Mouse (Mus musculus) lung, adult 18-20 months (tissue): ENCODE measurements at regions not wholly inside any gene's neighbourhood (a gene's known extent, or its start where the extent isn't known, plus 50 kb on each side); places are given as distances from the start of the nearest gene placed in this dataset.

ENCODE experiments used
- DNase-seq, 2 experiments: peaks; one replicate each; pipeline ENCODE4 v3.0.0; 2022; ENCODE audit warnings: mixed read lengths in 2 of 2

DNA sequence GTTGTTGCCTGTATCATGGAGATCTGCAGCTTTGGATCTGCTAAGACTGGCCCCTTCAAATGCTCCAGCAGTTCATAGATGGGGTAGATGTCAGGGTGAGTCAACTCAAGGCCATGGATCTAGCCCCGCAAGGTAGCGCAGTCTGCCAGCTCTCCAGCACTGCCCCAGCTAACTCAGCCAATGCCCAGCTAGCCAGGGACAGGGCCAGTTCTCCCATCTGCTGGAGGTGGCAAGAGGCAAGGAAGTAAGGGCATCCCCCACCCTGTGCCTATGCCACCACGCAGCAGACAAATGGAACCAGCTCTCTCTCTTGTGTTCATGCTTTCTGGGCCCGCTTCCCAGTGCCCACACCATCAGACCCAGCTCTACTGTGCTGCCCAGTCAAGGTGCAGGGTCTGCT lies 102.5 kb downstream of the Foxb1 start:
- no peak for DNase-seq

DNA sequence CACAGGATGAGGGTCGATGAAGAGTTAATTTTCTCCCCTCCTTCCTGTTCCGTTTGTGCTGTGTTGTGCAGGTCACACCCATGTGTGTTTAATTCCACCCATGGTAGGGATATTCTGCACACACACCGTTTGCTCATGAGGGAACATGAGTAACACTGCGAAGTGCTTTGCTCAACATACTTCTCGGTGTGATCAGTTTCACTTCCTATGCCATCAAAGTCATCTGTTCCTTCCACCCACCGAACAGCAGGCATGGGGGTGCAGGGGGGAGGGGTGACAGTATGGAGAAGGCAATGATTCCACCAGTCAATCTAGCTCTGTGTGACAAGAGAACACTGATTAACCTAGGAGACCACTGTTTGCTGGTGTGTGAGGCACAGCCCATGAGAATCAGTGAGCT lies 104.7 kb downstream of the Foxb1 start:
- no peak for DNase-seq

DNA sequence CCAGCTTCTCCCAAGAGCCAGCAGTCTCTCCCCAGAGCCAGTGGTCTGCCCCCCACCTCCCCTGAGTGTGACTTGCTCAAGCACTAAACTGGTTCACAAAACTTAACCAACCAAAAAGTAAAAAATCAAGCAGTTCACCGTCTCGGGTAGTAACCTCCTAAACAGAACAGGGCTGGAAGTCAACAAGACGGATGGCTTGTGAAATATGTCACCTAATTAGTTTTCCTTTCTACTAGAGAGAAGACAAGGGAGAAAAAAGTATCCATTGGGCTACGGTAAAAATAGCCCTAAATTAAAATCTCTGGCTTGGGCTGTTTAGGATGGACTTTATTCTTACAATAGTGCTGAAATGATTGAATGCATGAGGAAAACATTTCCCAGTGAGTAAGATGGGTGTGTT lies 108.6 kb downstream of the Foxb1 start:
- no peak for DNase-seq

DNA sequence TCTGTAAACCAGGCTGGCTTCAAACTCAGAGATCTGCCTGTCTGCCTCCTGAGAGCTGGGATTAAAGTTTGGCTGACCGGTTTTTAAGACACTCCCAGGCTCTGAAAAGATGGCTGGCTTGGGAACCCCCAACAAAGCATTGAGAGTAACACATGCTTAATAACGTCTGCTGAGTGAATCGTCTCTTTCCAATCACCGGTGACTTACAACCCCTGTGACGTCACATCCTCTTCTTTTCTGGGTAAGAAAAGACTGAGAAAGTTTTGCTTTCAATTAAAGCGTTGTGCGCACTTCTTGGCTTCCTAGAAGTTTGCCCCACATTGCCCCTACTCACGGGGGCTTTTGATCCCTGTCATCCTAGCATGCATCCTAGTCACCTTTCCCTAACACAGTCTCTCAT lies 109.1 kb downstream of the Foxb1 start:
- no peak for DNase-seq

DNA sequence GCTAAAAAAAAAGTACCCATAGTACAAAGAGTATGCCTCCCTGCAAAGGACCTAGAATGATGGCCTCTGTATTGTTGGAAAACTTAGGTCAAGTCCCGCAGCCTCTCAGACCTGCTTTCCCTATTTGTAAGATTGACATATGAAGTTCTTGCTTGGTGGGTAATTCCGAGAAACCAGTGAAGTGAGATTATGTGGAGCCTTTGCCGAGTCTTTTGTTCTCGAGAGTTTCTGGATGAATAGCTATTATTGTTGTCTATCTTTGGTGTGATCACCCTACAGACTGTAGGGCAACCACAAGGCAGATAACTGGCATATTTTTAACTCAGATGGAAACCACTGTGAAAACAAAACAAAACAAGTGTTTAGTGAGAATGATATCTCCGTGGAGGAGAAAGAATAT lies 118.1 kb downstream of the Foxb1 start:
- DNase-seq, result no peak

DNA sequence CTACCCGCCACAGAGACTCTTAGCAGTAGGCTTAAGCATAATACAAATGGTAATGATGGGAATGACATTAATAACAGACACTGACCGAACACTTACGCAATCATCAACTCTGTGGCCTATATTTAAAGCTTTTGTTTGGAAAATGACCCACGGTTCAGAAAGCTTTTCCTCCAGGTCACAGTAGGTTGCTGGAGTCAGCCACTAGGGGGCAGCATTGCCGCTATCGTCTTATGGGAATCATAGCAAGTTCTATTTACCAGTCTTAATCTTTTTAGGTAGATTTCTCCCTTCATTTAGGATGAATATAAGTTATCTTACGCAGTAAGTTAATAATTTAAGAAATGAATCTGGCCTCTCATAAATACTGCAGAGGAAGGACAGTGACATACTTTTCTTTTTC lies 137.4 kb downstream of the Foxb1 start:
- peak; percentile 30 to 58 for DNase-seq

DNA sequence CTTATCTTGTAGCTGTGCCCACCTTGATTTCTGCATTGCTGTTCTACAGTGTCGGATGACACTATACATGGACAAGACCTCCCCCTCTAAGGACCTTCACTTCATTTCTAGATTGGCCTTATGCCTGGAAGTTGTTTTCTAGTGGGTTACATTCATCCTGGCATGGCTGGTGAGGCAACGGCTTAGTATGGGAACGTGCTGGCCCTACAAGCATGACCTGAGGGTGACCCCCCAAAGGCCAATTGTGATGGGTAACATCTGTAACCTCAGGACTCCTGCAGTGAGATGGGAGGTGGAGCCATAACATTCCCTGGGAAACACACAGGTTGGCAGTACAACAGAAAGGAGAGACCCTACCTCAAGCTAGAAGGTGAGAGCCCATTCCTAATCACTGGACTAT lies 139.7 kb downstream of the Foxb1 start:
- no peak for DNase-seq

DNA sequence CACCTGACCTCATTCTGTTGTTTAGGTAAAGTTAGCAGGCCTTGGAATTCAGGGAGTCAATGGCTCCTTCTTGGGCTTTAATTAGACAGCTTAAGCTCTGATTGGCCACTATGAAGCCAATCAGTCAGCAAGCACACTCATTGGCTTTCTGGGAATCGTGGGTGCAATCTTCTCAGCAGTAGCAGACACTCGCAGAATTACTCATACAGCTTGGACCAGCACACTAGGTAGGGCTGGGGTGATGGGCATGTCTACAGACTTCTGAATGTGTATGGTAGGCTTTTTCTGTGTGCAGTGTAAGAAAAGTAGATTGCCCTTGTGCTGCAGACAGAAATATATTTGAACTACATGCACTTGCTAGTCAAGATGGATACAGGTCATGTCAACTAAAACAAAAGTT lies 143.4 kb downstream of the Foxb1 start:
- no peak for DNase-seq

DNA sequence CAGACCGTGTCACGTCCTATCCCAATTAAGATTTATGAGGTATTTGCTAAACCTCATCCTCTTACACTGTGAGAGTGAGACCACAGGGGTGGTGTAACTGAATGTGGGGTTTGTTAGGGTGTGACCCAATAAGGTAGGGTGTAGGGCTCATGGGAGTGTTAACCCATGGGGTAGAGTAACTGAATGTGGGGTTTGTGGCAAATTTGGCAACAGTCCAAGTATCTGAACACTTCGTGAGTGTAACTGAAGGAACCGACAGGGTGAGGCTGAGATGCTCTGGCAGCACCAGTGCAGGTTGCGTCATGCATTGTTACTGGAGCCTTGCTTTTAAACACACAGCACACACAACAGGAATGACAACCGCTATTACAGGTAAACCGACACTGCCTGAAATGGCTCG lies 144.1 kb downstream of the Anxa2 start:
- DNase-seq, result no peak

DNA sequence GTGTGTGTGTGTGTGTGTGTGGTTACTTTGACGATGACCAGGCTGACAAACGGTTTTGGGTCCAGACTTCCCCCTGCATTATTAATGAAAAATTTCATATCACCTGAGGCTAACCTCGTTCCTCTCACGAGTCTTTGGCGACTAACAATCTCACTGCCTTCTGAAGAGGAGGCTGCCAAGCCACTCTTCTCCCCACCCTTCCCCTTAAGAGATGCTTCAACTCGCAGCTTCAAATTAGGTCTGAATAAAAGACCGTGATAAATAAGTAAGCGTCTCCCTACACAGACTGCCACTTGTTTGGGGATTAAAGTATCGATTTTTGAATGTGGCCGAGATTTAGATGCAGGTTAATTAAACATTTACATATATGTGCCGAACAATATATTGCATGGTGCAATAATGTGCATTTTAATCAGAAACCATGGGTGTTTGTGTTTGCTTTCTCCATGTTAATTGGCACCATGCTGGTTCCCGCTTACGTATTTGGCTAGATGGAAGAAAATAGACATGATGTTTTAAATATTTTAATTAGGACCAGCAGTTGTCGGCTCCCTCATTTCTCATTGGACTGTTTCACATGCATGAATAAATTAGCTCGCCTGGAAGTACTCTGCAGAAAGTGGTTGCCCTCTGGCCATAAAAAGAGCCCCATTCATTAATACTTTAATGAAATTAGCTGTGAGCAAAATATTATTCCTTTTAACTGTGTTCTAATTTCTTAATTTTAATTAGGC lies 139.1 kb downstream of the Anxa2 start:
- DNase-seq, result no peak

DNA sequence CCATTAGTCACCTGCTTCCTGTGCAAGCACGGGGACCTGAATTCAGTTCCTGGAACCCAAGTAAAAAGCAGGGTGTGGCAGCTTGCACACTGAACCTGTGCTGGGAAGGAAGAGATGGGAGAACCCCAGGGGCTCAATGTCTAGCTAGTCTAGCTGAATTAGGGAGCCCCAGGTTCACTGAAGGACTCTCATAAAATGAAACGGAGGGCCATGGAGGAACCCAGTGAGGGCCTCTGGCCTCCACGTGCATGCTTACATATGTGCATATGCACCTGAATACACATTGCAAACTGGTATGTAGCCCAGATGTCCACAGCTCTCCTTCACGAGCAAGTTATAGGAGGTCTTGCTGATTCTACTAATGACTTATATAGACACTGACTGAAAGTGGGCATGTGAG lies 135.4 kb downstream of the Anxa2 start:
- no peak for DNase-seq

DNA sequence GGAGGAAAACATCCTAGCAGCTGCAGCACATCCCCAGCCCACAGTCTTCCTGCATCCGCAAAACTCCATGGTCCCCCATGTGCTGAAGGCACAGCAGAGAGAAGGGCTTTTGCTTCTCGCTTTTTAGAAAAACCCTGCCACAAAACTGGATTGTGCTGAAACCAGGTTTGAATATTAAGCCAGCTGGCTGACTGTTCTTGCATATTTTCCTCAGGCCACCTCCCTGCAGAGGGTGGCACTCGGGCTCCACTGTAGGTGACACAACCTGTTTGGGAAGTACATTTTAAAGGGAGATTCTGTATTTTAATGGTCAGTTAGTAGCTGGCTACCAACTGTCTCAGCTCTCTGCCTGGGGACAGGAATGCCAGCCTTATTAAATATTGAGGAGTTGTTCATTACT lies 133.7 kb downstream of the Anxa2 start:
- no peak for DNase-seq

DNA sequence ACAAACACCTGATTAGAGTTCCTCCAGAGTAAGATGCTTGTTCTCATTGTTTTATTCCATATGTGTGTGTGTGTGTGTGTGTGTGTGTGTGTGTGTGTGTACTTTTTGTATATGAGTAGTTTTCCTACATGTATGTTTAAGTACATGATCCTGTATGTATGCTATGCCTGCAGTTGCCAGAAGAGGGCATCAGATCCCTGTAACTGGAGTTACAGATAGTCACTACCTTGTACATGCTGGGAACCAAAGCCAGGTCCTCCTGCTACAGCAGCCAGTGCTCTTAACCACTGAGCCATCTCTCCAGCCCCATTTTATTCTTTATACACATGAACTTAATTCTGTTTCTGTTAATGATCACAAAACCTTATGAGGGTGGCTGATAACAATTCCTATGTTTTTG lies 127.8 kb downstream of the Anxa2 start:
- DNase-seq, result no peak

DNA sequence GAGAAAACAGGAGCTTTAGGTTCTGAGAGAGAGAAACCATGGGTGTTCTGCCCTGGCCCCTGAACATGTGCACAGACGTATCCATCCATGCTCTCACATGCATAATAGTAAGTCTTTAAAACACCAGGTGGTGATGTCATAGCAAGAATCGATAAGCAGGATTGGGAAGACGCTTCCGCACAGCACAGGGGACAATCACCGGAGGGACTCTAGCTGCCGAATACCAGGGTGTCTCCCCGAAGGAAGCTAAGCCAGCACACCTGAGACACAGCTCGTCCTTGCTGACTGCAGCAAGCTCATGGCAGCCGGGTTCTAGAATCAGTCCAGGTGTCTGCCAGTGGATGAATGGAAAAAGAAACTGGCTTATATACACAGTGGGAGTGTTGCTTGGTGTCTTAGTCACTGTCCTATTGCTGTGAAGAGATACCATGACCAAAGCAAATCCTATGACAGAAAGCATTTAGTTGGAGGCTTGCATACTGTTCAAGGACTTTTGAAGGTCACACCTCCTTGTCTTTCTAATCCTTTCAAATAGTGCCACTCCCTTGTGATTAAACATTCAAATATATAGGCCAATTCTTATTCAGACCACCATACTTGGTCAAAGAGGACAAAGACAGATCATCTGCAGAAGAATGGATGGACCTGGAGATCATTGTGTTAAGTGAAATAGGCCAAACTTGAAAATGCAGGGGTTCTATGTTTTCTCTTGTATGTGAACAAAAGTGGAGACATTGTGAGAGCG lies 124.4 kb downstream of the Anxa2 start:
- DNase-seq, result no peak

DNA sequence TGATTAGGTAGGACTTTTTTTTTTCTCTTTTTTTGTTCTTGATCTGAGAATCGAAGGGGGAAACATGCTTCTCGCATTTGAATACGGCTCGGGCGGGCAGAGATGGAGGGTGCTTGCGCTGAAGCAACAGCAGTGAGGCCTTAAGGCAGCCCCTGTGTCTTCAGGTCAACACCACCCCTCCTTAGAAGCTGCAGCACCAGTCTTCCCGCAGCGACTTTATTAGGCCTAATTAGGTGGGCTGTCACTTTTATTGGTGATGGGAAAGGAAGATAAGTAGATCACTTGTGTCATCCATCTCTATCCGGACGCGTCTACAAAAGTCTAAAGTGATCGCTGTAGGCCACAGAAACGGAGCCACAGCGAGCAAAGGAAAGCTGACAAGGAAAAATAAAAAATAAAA lies 122.0 kb downstream of the Anxa2 start:
- DNase-seq, result no peak

DNA sequence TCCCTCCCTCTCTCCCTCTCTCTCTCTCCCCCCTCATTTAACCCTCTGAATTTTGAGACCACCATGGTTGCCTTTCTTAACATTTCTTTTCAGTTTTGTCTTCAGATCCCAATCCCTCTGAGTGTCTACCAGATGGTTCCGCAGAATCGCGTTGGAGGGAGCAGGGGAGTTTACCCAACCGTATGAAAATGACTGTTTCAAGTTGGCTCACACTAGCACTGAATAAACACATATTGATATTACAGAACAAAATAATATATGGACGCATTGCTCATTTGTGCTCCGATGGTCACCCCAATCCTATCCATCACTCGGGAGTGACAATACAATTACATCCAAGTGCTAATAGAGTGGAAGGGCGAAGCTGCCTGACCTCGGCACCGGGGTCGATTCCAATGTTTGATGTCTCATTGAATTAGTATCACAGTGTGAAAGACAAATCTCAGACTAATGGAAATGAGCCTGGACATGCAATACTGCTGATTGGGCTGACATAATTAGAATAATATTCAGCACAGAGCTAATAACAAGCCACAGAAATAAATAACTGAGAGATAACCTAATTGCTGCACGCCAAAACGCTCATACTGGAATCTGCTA lies 115.3 kb downstream of the Anxa2 start:
- no peak for DNase-seq

DNA sequence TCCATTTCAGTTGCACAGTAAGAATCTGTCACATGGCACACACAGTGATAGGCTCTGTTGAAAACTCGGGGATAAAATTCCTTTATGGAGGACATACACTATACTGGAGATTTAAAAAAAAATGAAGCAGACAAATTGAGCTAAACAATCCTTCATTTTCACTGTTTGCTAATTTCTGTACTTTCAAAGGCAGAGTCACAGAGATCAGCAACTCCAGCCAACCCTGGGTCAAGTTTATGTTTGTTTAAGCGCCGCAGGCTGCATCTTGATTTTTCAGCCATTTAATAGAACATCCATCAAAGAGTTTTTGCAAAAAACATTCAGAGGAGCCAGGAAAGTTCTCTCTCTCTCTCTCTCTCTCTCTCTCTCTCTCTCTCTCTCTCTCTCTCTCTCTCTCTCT lies 114.8 kb downstream of the Anxa2 start:
- DNase-seq, result no peak

DNA sequence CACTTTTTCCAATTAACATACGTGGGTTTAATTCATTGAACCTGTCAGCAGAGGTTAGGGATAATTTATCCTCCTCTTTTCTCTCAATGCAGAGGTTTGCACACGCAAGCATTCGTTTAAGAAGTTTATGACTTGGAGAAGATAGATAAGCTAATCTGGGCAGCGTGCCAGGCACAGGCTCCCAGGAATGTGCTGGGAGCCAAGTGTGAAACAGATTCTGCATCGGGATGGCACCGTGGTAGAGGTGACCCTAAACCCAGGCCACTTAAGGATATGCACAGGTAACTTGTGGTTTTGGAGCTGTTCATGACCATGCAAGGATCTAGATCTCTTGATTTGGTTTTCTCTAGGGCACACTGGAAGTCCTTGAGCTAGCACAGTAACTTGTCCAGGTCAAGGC lies 113.6 kb downstream of the Anxa2 start:
- peak in 1 of 2 experiments; percentile 10 for DNase-seq

DNA sequence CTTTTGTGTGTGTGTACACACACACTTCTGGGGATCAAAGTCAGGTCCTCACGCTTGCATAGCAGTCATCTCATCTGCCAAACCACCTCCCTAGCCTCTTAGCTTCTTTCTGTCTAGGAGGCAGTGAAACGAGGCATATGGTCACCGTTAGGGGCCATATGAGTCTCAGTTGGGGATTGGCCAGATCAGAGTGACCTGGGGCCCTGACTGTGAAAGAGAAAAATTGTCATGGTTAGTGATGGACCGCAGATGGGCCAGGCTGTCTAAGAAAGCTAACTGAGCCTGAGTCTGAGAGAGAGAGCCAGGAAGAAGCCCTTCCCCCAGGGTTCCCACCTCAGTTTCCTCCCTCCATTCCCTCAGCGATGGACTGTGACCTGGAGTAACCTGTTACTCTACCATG lies 89.8 kb downstream of the Anxa2 start:
- no peak for DNase-seq
